Mouse (Mus musculus) lung, adult 2 months (tissue): ENCODE measurements around the gene Exoc6b.

Experiments
- CTCF ChIP-seq: fragments of 200-500 bp; IDR thresholded peaks from 2 replicates; pipeline ENCODE4 v1.5.1; 2011; ENCODE audit warnings: mild to moderate bottlenecking, low read length, control low read depth; ENCODE audit not compliant: insufficient read depth
- POLR2A ChIP-seq: fragments of 200-500 bp; IDR thresholded peaks from 2 replicates; pipeline ENCODE4 v1.6.1; 2011; ENCODE audit warnings: low read depth, mild to moderate bottlenecking, control low read depth, low read length, borderline replicate concordance; ENCODE audit errors: extremely low read depth

GRCm38 (mm10) chr6:84693844-84694243 is 375.5 kb downstream of the Exoc6b start:
- TF ChIP-seq CTCF (no peak), POLR2A (no peak)
